Mouse (Mus musculus): Measurements from ENCODE around the gene Eps8l3. TPM values are rescaled to one million over a fixed set of nuclear protein-coding genes. Genes with fewer than 3 reads are reported as not detected.
"Not testable (repeated sequence)": the region's sequence is repeated elsewhere in the genome, so short reads cannot be mapped to it uniquely, and the experiment has no call there.

Gene Eps8l3
- polyA plus RNA-seq, 1 experiment from 2014 or later = 0.11 TPM

GRCm38 (mm10) chr3:107873335-107874251 is 3.4 kb upstream of the Eps8l3 start:
- no peak overlapping the region for H3K4me2 ChIP-seq (ENCODE audit: low read depth)
- H3K4me3 ChIP-seq (ENCODE audit: low read depth, low read length) = no peak overlapping the region
- no peak overlapping the region for H3K9ac ChIP-seq (ENCODE audit: low read length)
- no peaks in the 10 kb centered on the region for H3K4me1 ChIP-seq (ENCODE audit: control insufficient read depth, insufficient read depth, low read length)
- H3K27me3 ChIP-seq (ENCODE audit: control insufficient read depth, insufficient read depth, low read length) = no peaks in the 10 kb centered on the region
- no peak for DNase-seq (ENCODE audit: low spot score)
- H3K9me3 ChIP-seq (ENCODE audit: control insufficient read depth, low read length) = no peaks in the 10 kb centered on the region
- H3K27ac ChIP-seq (ENCODE audit: low read depth, low read length) = no peak overlapping the region
- 75% methylated on average over 24 of the region's 24 CpGs for WGBS
- ATAC-seq (ENCODE audit: insufficient read depth, low FRiP score, low TSS enrichment) = no peak
- H3K36me3 ChIP-seq (ENCODE audit: control insufficient read depth, insufficient read depth, low read length) = no peaks in the 10 kb centered on the region

GRCm38 (mm10) chr3:107875231-107875630 is 1.8 kb upstream of the Eps8l3 start:
- H3K27ac ChIP-seq (ENCODE audit: low read depth, low read length) = no peak overlapping the region
- DNase-seq (ENCODE audit: low spot score) (no peak), ATAC-seq (ENCODE audit: insufficient read depth, low FRiP score, low TSS enrichment) (no peak)
- H3K4me3 ChIP-seq (ENCODE audit: low read depth, low read length) = no peak overlapping the region
- no peaks in the 10 kb centered on the region for H3K27me3 ChIP-seq (ENCODE audit: control insufficient read depth, insufficient read depth, low read length)
- no peaks in the 10 kb centered on the region for H3K36me3 ChIP-seq (ENCODE audit: control insufficient read depth, insufficient read depth, low read length)
- 73% methylated on average over 6 of the region's 6 CpGs for WGBS
- no peaks in the 10 kb centered on the region for H3K4me1 ChIP-seq (ENCODE audit: control insufficient read depth, insufficient read depth, low read length)
- no peak overlapping the region for H3K4me2 ChIP-seq (ENCODE audit: low read depth)
- no peak overlapping the region for H3K9ac ChIP-seq (ENCODE audit: low read length)
- H3K9me3 ChIP-seq (ENCODE audit: control insufficient read depth, low read length) = no peaks in the 10 kb centered on the region

GRCm38 (mm10) chr3:107877747-107878736 is 1.0 kb downstream of the Eps8l3 start:
- Histone ChIP-seq H3K36me3 (ENCODE audit: control insufficient read depth, insufficient read depth, low read length) (no peaks in the 10 kb centered on the region), H3K27me3 (ENCODE audit: control insufficient read depth, insufficient read depth, low read length) (no peaks in the 10 kb centered on the region), H3K4me2 (ENCODE audit: low read depth) (no peak overlapping the region), H3K9ac (ENCODE audit: low read length) (no peak overlapping the region), H3K27ac (ENCODE audit: low read depth, low read length) (no peak overlapping the region), H3K9me3 (ENCODE audit: control insufficient read depth, low read length) (no peaks in the 10 kb centered on the region), H3K4me3 (ENCODE audit: low read depth, low read length) (no peak overlapping the region), H3K4me1 (ENCODE audit: control insufficient read depth, insufficient read depth, low read length) (no peaks in the 10 kb centered on the region)
- 84% methylated on average over 12 of the region's 12 CpGs for WGBS
- DNase-seq (ENCODE audit: low spot score) (no peak), ATAC-seq (ENCODE audit: insufficient read depth, low FRiP score, low TSS enrichment) (no peak)

GRCm38 (mm10) chr3:107887674-107888495 is 10.9 kb downstream of the Eps8l3 start:
- no peak for DNase-seq (ENCODE audit: low spot score)
- H3K27ac ChIP-seq (ENCODE audit: low read depth, low read length) = no peak overlapping the region
- no peaks in the 10 kb centered on the region for H3K9me3 ChIP-seq (ENCODE audit: control insufficient read depth, low read length)
- no peak overlapping the region for H3K9ac ChIP-seq (ENCODE audit: low read length)
- ATAC-seq (ENCODE audit: insufficient read depth, low FRiP score, low TSS enrichment) = no peak
- H3K4me1 ChIP-seq (ENCODE audit: control insufficient read depth, insufficient read depth, low read length) = no peaks in the 10 kb centered on the region
- 86% methylated on average over 9 of the region's 9 CpGs for WGBS
- no peaks in the 10 kb centered on the region for H3K27me3 ChIP-seq (ENCODE audit: control insufficient read depth, insufficient read depth, low read length)
- H3K4me2 ChIP-seq (ENCODE audit: low read depth) = no peak overlapping the region
- H3K36me3 ChIP-seq (ENCODE audit: control insufficient read depth, insufficient read depth, low read length) = no peaks in the 10 kb centered on the region
- no peak overlapping the region for H3K4me3 ChIP-seq (ENCODE audit: low read depth, low read length)

- not testable (repeated sequence) for H3K36me3 ChIP-seq (ENCODE audit: control insufficient read depth, insufficient read depth, low read length); ATAC-seq (ENCODE audit: insufficient read depth, low FRiP score, low TSS enrichment); H3K4me2 ChIP-seq (ENCODE audit: low read depth); H3K9ac ChIP-seq (ENCODE audit: low read length); DNase-seq (ENCODE audit: low spot score); H3K4me1 ChIP-seq (ENCODE audit: control insufficient read depth, insufficient read depth, low read length); H3K27me3 ChIP-seq (ENCODE audit: control insufficient read depth, insufficient read depth, low read length); H3K4me3 ChIP-seq (ENCODE audit: low read depth, low read length); H3K9me3 ChIP-seq (ENCODE audit: control insufficient read depth, low read length); H3K27ac ChIP-seq (ENCODE audit: low read depth, low read length)
- 90% methylated on average over 2 of the region's 2 CpGs for WGBS
Observed at GRCm38 (mm10) chr3:107889236-107889635, 12.2 kb downstream of the Eps8l3 start.

- Histone ChIP-seq H3K4me3 (ENCODE audit: low read depth, low read length) (peak overlapping the region; percentile 73), H3K4me1 (ENCODE audit: control insufficient read depth, insufficient read depth, low read length) (peaks cover 6% of the 10 kb centered on the region; the same call in 1 of the 2 replicates), H3K36me3 (ENCODE audit: control insufficient read depth, insufficient read depth, low read length) (no peaks in the 10 kb centered on the region), H3K27ac (ENCODE audit: low read depth, low read length) (no peak overlapping the region), H3K9me3 (ENCODE audit: control insufficient read depth, low read length) (no peaks in the 10 kb centered on the region), H3K9ac (ENCODE audit: low read length) (peak overlapping the region; percentile 88), H3K4me2 (ENCODE audit: low read depth) (peak overlapping the region; percentile 80), H3K27me3 (ENCODE audit: control insufficient read depth, insufficient read depth, low read length) (no peaks in the 10 kb centered on the region)
- ATAC-seq (ENCODE audit: insufficient read depth, low FRiP score, low TSS enrichment) = peak; percentile 11; the same call in 1 of the 2 replicates
- DNase-seq (ENCODE audit: low spot score) = no peak
- 12% methylated on average over 6 of the region's 6 CpGs for WGBS
Observed at GRCm38 (mm10) chr3:107895194-107895719, 18.2 kb downstream of the Eps8l3 start.

- DNase-seq (ENCODE audit: low spot score) = peak; percentile 87
- Histone ChIP-seq H3K9ac (ENCODE audit: low read length) (peak within 1 kb of the TSS; percentile 88), H3K27ac (ENCODE audit: low read depth, low read length) (no peak within 1 kb of the TSS), H3K4me1 (ENCODE audit: control insufficient read depth, insufficient read depth, low read length) (peaks cover 6% of the 10 kb centered on the region; the same call in 1 of the 2 replicates), H3K27me3 (ENCODE audit: control insufficient read depth, insufficient read depth, low read length) (no peaks in the 10 kb centered on the region), H3K4me2 (ENCODE audit: low read depth) (peak within 1 kb of the TSS; percentile 80), H3K36me3 (ENCODE audit: control insufficient read depth, insufficient read depth, low read length) (no peaks in the 10 kb centered on the region), H3K9me3 (ENCODE audit: control insufficient read depth, low read length) (no peaks in the 10 kb centered on the region), H3K4me3 (ENCODE audit: low read depth, low read length) (peak within 1 kb of the TSS; percentile 73)
- 7% methylated on average over 40 of the region's 40 CpGs for WGBS
- peak; percentile 93 for ATAC-seq (ENCODE audit: insufficient read depth, low FRiP score, low TSS enrichment)
Observed at GRCm38 (mm10) chr3:107895720-107896569, 18.9 kb downstream of the Eps8l3 start, which contains the start of gene Gstm5. Gene Gstm5 (plus strand): TSS chr3:107895821.
